Mouse (Mus musculus): ENCODE data around the gene Slc5a6. TPM values are rescaled to one million over a fixed set of nuclear protein-coding genes. Genes with fewer than 3 reads are reported as not detected.
"Not testable (repeated sequence)": the region's sequence is repeated elsewhere in the genome, so short reads cannot be mapped to it uniquely, and the experiment has no call there.

Slc5a6 gene
- total and polyA plus RNA-seq, 3 experiments = 9.0 to 17.1 (median 10.9) TPM

DNA sequence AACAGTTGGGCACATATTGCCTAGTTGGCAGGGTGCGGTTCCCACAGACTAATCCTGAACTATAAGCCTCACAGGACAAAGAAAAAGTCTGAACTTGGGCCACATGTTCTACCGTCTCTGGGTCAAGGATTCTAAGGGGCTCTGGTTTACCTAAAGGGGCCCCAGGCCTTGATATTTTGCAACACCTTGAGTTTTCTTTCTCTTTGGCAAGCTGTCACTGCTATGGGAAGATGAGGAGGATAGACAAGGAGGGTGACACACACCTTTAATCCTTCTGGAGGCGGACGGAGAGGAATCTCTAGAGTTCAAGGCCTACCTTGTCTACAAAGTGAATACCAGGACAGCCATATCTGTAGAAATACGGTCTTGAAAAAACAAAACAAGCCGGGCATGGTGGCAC lies 2.3 kb downstream of the Slc5a6 start:
- in situ Hi-C loops (cut with MboI; ENCODE audit: low pct_ligation_motif_present, low pct_unique_long_range_greater_than_20kb, low sequenced_read_pairs) (no loop called here), dilution Hi-C loops (cut with MboI; ENCODE audit: extremely low pct_ligation_motif_present, extremely low pct_unique_long_range_greater_than_20kb, low sequenced_read_pairs) (no loop called here)
- Histone ChIP-seq H3K4me3 (replicated peaks in 1 of 3; ENCODE audit: low read depth in 2 of 3, low read length in 2 of 3, poor library complexity in 1 of 3) (no peak overlapping the region), H3K4me2 (ENCODE audit: insufficient read depth, low read depth, poor library complexity, severe bottlenecking) (no peak overlapping the region), H3K9ac (ENCODE audit: insufficient read depth, low read depth) (0 out of 2 replicates have a peak overlapping the region, but pooled peaks have one; percentile 68), H3K36me3 (replicated peaks in 1 of 2; ENCODE audit: control insufficient read depth in 1 of 2, insufficient read depth in 1 of 2, low read length in 1 of 2) (peaks cover 22 to 40% of the 10 kb centered on the region in 2 experiments), H3K4me1 (ENCODE audit: control insufficient read depth in 1 of 2, insufficient read depth in 2 of 2) (peaks cover 0 to 22% of the 10 kb centered on the region in 2 experiments; a peak in 2 of 4 replicates), H3K9me3 (replicated peaks; ENCODE audit: low read length) (no peaks in the 10 kb centered on the region), H3K27ac (ENCODE audit: insufficient read depth, low read depth) (no peak overlapping the region), H3K27me3 (replicated peaks) (no peaks in the 10 kb centered on the region), H3K79me2 (replicated peaks; ENCODE audit: control insufficient read depth, extremely low read depth, insufficient read depth, poor library complexity, severe bottlenecking) (peaks cover 3% of the 10 kb centered on the region; the same call in 1 of the 2 replicates)
- TF ChIP-seq ZMIZ1 (IDR thresholded peaks at IDR 0.05; ENCODE audit: low read depth, low read length) (no peak), SMC3 (IDR thresholded peaks at IDR 0.05; ENCODE audit: low read depth, low read length) (no peak)
- DNase-seq (ENCODE audit: extremely low read depth) = no peak

DNA sequence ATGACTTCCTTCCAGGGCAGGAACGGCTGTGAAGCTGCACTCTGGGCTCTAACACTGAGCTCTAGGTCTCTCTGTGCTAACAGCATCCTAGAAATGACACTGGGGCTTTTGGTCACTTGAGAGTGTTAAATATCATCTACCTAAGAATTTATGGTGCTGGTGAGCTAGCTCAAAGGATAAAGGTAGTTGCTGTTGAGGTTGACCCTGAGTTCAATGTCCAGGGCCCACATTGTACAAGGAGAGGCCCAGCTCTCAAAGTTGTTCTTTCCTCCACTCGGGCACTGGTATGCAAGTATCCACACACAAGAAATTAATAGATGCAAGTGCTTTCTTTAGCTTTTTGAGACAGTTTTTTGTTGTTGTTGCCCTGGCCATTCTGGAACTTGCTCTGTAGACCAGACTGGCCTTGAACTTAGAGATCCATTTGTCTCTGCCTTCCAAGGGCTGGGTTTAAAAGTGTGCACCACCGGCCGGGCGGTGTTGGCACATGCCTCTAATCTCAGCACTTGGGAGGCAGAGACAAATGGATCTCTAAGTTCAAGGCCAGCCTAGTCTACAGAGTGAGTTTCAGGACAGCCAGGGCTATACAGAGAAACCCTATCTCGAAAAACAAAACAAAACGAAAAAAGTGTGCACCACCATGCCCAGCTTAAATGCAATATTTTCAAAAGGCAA lies 10.4 kb downstream of the Slc5a6 start:
- in situ Hi-C loops (cut with MboI; ENCODE audit: low pct_ligation_motif_present, low pct_unique_long_range_greater_than_20kb, low sequenced_read_pairs) = no loop called here
- no peak for TF ChIP-seq MAFK (IDR thresholded peaks at IDR 0.05; ENCODE audit: insufficient replicate concordance, low read length)
- TF ChIP-seq HCFC1 (IDR thresholded peaks at IDR 0.05; ENCODE audit: low read depth, low read length) = no peak
- dilution Hi-C loops (cut with MboI; ENCODE audit: extremely low pct_ligation_motif_present, extremely low pct_unique_long_range_greater_than_20kb, low sequenced_read_pairs) = no loop called here

DNA sequence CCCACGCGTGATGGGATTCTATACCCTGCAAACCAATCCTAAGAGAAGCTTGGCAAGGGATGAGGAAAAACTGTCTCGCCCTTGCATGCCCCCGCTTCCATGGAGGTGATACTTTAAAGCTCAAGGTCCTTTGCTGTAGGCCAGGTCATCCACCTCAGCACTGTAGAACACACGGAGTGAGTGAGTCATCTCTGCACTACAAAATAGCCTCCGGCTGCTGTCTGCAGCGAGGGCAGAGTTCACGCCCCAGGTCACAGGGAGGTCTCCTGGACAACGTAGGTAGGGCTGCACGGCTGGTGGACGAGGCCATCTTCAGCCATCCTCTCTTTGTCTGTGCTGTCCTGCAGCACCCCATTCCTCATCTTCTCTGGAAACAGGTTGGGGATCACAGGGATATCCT lies 12.2 kb downstream of the Slc5a6 start:
- H3K9me3 ChIP-seq (replicated peaks; ENCODE audit: low read length); in situ Hi-C loops (cut with MboI; ENCODE audit: low pct_ligation_motif_present, low pct_unique_long_range_greater_than_20kb, low sequenced_read_pairs); H3K27ac ChIP-seq (ENCODE audit: insufficient read depth, low read depth); dilution Hi-C loops (cut with MboI; ENCODE audit: extremely low pct_ligation_motif_present, extremely low pct_unique_long_range_greater_than_20kb, low sequenced_read_pairs); H3K9ac ChIP-seq (ENCODE audit: insufficient read depth, low read depth); H3K79me2 ChIP-seq (replicated peaks; ENCODE audit: control insufficient read depth, extremely low read depth, insufficient read depth, poor library complexity, severe bottlenecking); H3K4me1 ChIP-seq (ENCODE audit: control insufficient read depth in 1 of 2, insufficient read depth in 2 of 2); H3K4me3 ChIP-seq (replicated peaks in 1 of 3; ENCODE audit: low read depth in 2 of 3, low read length in 2 of 3, poor library complexity in 1 of 3); H3K27me3 ChIP-seq (replicated peaks); DNase-seq (ENCODE audit: extremely low read depth); H3K4me2 ChIP-seq (ENCODE audit: insufficient read depth, low read depth, poor library complexity, severe bottlenecking): not testable (repeated sequence)
- peaks cover 28 to 69% of the 10 kb centered on the region in 2 experiments for H3K36me3 ChIP-seq (replicated peaks in 1 of 2; ENCODE audit: control insufficient read depth in 1 of 2, insufficient read depth in 1 of 2, low read length in 1 of 2)

More for the DNA sequence above, 10.4 kb downstream of the Slc5a6 start:
- Histone ChIP-seq H3K27ac (ENCODE audit: insufficient read depth, low read depth) (no peak overlapping the region), H3K9ac (ENCODE audit: insufficient read depth, low read depth) (no peak overlapping the region), H3K36me3 (replicated peaks in 1 of 2; ENCODE audit: control insufficient read depth in 1 of 2, insufficient read depth in 1 of 2, low read length in 1 of 2) (peaks cover 39 to 86% of the 10 kb centered on the region in 2 experiments), H3K4me1 (ENCODE audit: control insufficient read depth in 1 of 2, insufficient read depth in 2 of 2) (no peaks in the 10 kb centered on the region), H3K79me2 (replicated peaks; ENCODE audit: control insufficient read depth, extremely low read depth, insufficient read depth, poor library complexity, severe bottlenecking) (no peaks in the 10 kb centered on the region), H3K27me3 (replicated peaks) (no peaks in the 10 kb centered on the region), H3K4me3 (replicated peaks in 1 of 3; ENCODE audit: low read depth in 2 of 3, low read length in 2 of 3, poor library complexity in 1 of 3) (no peak overlapping the region), H3K4me2 (ENCODE audit: insufficient read depth, low read depth, poor library complexity, severe bottlenecking) (no peak overlapping the region), H3K9me3 (replicated peaks; ENCODE audit: low read length) (no peaks in the 10 kb centered on the region)
- DNase-seq (ENCODE audit: extremely low read depth) = no peak

DNA sequence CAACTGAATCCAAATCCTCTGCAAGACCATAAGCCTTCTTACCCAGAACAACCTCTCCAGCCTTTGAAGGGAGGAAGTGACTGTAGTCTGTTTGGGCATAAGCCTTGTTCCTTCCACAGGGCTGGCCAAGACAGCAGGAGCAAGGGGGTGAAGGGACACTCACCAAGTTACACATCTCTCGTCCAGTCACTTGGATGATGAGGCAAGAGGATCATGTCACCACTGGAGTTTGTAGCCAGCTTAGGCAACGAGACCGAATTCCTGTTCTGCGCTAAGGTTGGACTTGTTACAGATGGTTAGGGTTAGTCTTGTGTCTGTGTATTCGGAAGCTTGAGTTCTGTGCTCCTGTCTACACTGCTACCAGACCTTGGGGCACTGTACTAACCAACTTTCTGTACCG lies 14.1 kb downstream of the Slc5a6 start:
- Histone ChIP-seq H3K79me2 (replicated peaks; ENCODE audit: control insufficient read depth, extremely low read depth, insufficient read depth, poor library complexity, severe bottlenecking) (no peaks in the 10 kb centered on the region), H3K36me3 (replicated peaks in 1 of 2; ENCODE audit: control insufficient read depth in 1 of 2, insufficient read depth in 1 of 2, low read length in 1 of 2) (peaks cover 17 to 50% of the 10 kb centered on the region in 2 experiments), H3K4me1 (ENCODE audit: control insufficient read depth in 1 of 2, insufficient read depth in 2 of 2) (no peaks in the 10 kb centered on the region), H3K9me3 (replicated peaks; ENCODE audit: low read length) (no peaks in the 10 kb centered on the region), H3K27ac (ENCODE audit: insufficient read depth, low read depth) (no peak overlapping the region), H3K27me3 (replicated peaks) (no peaks in the 10 kb centered on the region), H3K9ac (ENCODE audit: insufficient read depth, low read depth) (no peak overlapping the region), H3K4me2 (ENCODE audit: insufficient read depth, low read depth, poor library complexity, severe bottlenecking) (no peak overlapping the region), H3K4me3 (replicated peaks in 1 of 3; ENCODE audit: low read depth in 2 of 3, low read length in 2 of 3, poor library complexity in 1 of 3) (no peak overlapping the region)
- DNase-seq (ENCODE audit: extremely low read depth) = no peak
- TF ChIP-seq USF2 (conservative IDR thresholded peaks at IDR 0.05; ENCODE audit: low read depth, low read length) = no peak
- in situ Hi-C loops (cut with MboI; ENCODE audit: low pct_ligation_motif_present, low pct_unique_long_range_greater_than_20kb, low sequenced_read_pairs) (no loop called here), dilution Hi-C loops (cut with MboI; ENCODE audit: extremely low pct_ligation_motif_present, extremely low pct_unique_long_range_greater_than_20kb, low sequenced_read_pairs) (no loop called here)

Measured in CH12.LX (cell line).